Mouse (Mus musculus): ENCODE data around the gene Gdap1l1.

The Gdap1l1 gene

GRCm38 (mm10) chr2:163466771-163467170 is 28.5 kb downstream of the Gdap1l1 start:
- no peak for DNase-seq

GRCm38 (mm10) chr2:163467585-163467984 is 29.3 kb downstream of the Gdap1l1 start:
- no peak for DNase-seq

- no peak for DNase-seq
Measured at GRCm38 (mm10) chr2:163468866-163469265, 30.6 kb downstream of the Gdap1l1 start.

GRCm38 (mm10) chr2:163469711-163470110 is 31.4 kb downstream of the Gdap1l1 start:
- DNase-seq, result no peak

GRCm38 (mm10) chr2:163471136-163471535 is 32.9 kb downstream of the Gdap1l1 start:
- DNase-seq, result no peak

GRCm38 (mm10) chr2:163471710-163472465 is 33.6 kb downstream of the Gdap1l1 start:
- no peak for DNase-seq

- DNase-seq, result peak; percentile 97
Measured at GRCm38 (mm10) chr2:163472466-163472851, 34.2 kb downstream of the Gdap1l1 start, which contains the start of gene Fitm2. Gene Fitm2, minus strand, starts transcription at chr2:163472629.

GRCm38 (mm10) chr2:163480191-163480825 is 42.0 kb downstream of the Gdap1l1 start:
- peak; percentile 6 for DNase-seq

- DNase-seq, result no peak
Measured at GRCm38 (mm10) chr2:163481539-163482029, 43.3 kb downstream of the Gdap1l1 start.

GRCm38 (mm10) chr2:163487360-163487759 is 49.1 kb downstream of the Gdap1l1 start:
- DNase-seq, result no peak

GRCm38 (mm10) chr2:163489725-163490291 is 51.5 kb downstream of the Gdap1l1 start:
- DNase-seq, result no peak

GRCm38 (mm10) chr2:163490656-163491055 is 52.4 kb downstream of the Gdap1l1 start:
- no peak for DNase-seq

GRCm38 (mm10) chr2:163491351-163491750 is 53.1 kb downstream of the Gdap1l1 start:
- no peak for DNase-seq

GRCm38 (mm10) chr2:163492018-163492417 is 53.7 kb downstream of the Gdap1l1 start, which contains the start of gene R3hdml:
Gene R3hdml, plus strand, starts transcription at chr2:163492318.
- no peak for DNase-seq

GRCm38 (mm10) chr2:163493031-163493430 is 54.8 kb downstream of the Gdap1l1 start:
- no peak for DNase-seq

GRCm38 (mm10) chr2:163493976-163494375 is 55.7 kb downstream of the Gdap1l1 start:
- DNase-seq, result no peak

GRCm38 (mm10) chr2:163494456-163494855 is 56.2 kb downstream of the Gdap1l1 start:
- DNase-seq, result no peak

GRCm38 (mm10) chr2:163502219-163502618 is 63.9 kb downstream of the Gdap1l1 start:
- DNase-seq, result no peak

GRCm38 (mm10) chr2:163503191-163503590 is 64.9 kb downstream of the Gdap1l1 start:
- DNase-seq, result no peak
